Mouse (Mus musculus): ENCODE results near the gene Olfr671. TPM values are rescaled to one million over a fixed set of nuclear protein-coding genes. Genes with fewer than 3 reads are reported as not detected.
"Not testable (repeated sequence)": the region's sequence is repeated elsewhere in the genome, so short reads cannot be mapped to it uniquely, and the experiment has no call there.

Olfr671 gene
- not detected in 2 replicates for polyA plus RNA-seq (2016; fragmentation: Nextera tagmentation; extraction: Ambion mirVana)

DNA sequence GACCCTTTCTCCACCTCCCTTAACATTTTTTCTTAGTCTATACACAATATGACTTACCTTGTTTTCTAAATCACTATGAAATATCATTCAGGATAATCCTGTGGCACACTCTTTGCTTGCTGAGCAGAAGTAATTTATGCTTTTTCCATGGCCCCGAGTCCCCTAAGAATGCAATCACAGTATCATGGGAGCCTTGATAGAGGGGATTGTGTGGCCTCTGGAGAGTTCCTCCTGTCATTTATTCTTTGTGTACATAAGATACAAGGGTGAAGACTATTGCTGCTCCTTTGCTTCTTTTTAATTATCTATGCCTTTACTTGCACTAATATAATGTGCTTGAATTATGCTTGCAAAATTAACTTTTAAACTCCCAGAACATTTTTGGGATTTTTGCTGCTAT lies at the start of gene Olfr671:
Olfr671 (minus strand) TSS at position 101 of the 400 bp plus-strand sequence.
- Histone ChIP-seq H3K4me1 (no peaks in the 10 kb centered on the region), H3K4me3 (no peak within 1 kb of the TSS), H3K36me3 (no peaks in the 10 kb centered on the region), H3K9me3 (no peaks in the 10 kb centered on the region), H3K27ac (no peak within 1 kb of the TSS), H3K27me3 (ENCODE audit: insufficient read depth, poor library complexity, severe bottlenecking) (no peaks in the 10 kb centered on the region)
- WGBS = 70% methylated on average over 1 of the region's 1 CpGs
- DNase-seq (ENCODE audit: low spot score) = no peak

DNA sequence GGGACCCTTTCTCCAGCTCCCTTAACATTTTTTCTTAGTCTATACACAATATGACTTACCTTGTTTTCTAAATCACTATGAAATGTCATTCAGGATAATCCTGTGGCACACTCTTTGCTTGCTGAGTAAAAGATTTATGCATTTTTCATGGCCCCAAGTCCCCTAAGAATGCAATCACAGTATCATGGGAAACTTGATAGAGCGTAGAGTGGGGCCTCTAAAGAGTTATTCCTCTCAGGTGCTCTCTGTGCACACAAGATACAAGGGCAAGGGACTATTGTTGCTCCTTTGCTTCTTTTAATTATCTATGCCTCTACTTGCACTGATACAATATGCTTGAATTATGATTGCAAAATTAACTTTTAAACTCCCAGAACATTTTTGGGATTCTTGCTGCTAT lies 49.4 kb upstream of the Olfr671 start, which contains the start of gene Olfr675:
Olfr675 (minus strand) TSS at position 101 of the 400 bp plus-strand sequence.
- 89% methylated on average over 1 of the region's 1 CpGs for WGBS
- no peaks in the 10 kb centered on the region for H3K27me3 ChIP-seq (ENCODE audit: insufficient read depth, poor library complexity, severe bottlenecking)
- no peak within 1 kb of the TSS for H3K27ac ChIP-seq
- no peak within 1 kb of the TSS for H3K4me3 ChIP-seq
- no peak for DNase-seq (ENCODE audit: low spot score)
- H3K36me3 ChIP-seq = no peaks in the 10 kb centered on the region
- H3K4me1 ChIP-seq = no peaks in the 10 kb centered on the region
- H3K9me3 ChIP-seq = no peaks in the 10 kb centered on the region

DNA sequence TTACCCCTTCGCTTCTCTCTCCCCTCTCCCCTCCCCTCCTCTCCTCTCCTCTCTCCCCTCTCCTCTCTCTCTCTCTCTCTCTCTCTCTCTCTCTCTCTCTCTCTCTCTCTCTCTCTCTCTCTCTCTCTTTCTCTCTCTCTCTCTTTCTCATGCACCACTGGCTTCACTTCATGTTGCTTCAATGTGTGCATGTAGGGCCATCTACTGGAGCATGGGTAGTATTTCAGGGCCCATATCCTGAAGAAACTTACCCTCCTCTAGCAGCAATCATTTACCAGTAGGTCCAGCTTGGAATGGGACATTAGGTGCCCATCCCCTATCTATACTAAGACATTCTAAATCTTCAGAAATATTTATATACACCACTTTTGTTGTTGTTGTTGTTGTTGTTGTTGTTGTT lies 43.6 kb upstream of the Olfr671 start:
- Histone ChIP-seq H3K27me3 (ENCODE audit: insufficient read depth, poor library complexity, severe bottlenecking) (no peaks in the 10 kb centered on the region), H3K27ac (no peak overlapping the region), H3K36me3 (no peaks in the 10 kb centered on the region), H3K4me1 (no peaks in the 10 kb centered on the region), H3K4me3 (no peak overlapping the region), H3K9me3 (no peaks in the 10 kb centered on the region)
- 42% methylated on average over 1 of the region's 1 CpGs for WGBS
- no peak for DNase-seq (ENCODE audit: low spot score)

DNA sequence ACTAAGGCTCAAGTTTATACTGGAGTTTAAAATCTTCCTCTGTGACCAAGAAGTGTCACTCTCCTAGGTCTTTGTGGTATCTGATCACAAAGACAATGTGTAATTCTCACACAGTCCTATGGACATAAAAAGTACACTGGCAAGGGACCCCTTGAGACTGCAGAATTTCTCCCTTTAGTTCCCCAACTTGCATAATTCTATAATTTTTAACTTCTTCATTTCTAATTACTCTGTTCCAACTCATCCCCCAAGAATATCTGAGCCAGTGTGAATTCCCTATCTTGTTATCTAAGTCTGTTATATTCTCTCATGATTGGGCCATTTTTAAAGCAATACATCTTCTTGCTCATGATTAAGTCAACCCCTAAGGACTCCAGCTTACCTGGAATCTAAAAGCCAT lies 23.0 kb upstream of the Olfr671 start, which contains the start of gene Olfr672:
Olfr672 (minus strand) TSS at position 101 of the 400 bp plus-strand sequence.
- DNase-seq (ENCODE audit: low spot score) = no peak
- no peaks in the 10 kb centered on the region for H3K36me3 ChIP-seq
- H3K4me3 ChIP-seq = no peak within 1 kb of the TSS
- H3K27ac ChIP-seq = no peak within 1 kb of the TSS
- H3K9me3 ChIP-seq = no peaks in the 10 kb centered on the region
- no peaks in the 10 kb centered on the region for H3K4me1 ChIP-seq
- no peaks in the 10 kb centered on the region for H3K27me3 ChIP-seq (ENCODE audit: insufficient read depth, poor library complexity, severe bottlenecking)

DNA sequence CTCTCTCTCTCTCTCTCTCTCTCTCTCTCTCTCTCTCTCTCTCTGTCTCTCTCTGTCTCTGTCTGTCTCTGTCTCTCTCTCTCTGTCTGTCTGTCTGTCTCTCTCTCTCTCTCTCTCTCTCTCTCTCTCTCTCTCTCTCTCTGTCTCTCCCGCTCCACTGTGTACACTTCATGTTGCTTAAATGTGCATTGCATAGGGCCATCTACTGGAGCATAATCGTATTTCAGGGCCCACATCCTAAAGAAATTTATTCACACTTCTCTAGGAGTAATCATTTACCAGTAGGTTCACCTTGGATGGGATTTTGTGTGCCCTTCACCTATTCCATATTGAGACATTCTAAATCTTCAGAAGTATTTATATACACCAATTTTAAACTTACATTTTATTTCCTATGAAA lies 6.4 kb downstream of the Olfr671 start:
- not testable (repeated sequence) for DNase-seq (ENCODE audit: low spot score); H3K4me3 ChIP-seq; H3K27ac ChIP-seq; H3K9me3 ChIP-seq; H3K27me3 ChIP-seq (ENCODE audit: insufficient read depth, poor library complexity, severe bottlenecking); H3K36me3 ChIP-seq; H3K4me1 ChIP-seq
- 72% methylated on average over 2 of the region's 2 CpGs for WGBS

DNA sequence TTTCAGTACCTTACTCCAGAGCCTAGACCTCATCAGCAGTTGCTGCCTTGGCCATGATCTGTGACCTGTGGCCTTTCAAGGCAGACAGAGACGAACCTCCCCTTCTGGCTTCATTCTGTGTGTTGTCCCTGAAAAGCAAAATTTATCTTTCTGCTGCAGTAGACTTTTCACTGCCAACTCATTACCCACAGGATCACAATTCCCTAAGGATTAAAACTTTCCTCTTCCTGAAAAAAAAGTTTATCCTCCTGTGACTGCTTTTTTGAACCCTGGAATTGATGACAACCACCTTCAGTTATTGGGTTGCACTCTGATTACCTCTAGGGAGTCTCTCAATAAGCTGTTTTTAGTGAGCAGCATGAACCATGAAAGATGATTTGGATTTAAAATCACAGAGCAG lies 16.4 kb downstream of the Olfr671 start, which contains the start of gene Olfr670:
Olfr670 (minus strand) TSS at position 101 of the 400 bp plus-strand sequence.
- 59% methylated on average over 1 of the region's 1 CpGs for WGBS
- H3K36me3 ChIP-seq = no peaks in the 10 kb centered on the region

DNA sequence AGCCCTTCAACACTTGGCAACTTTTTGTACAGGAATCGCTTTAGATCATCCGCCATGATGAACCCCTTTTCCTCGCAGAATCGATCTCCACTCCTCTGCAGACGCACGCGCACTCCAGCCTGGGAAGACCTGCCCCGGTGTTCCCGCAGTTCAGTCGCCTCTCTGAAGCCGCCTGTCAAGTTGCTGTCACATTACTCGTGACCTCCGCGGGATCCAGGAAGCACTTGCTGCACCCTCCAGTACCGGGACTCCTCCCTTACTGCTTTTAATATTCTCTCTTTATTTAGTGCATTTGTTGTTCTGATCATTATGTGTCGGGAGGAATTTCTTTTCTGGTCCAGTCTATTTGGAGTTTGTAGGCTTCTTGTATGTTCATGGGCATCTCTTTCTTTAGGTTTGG lies 28.7 kb downstream of the Olfr671 start:
- H3K4me1 ChIP-seq; H3K36me3 ChIP-seq; H3K27me3 ChIP-seq (ENCODE audit: insufficient read depth, poor library complexity, severe bottlenecking); H3K27ac ChIP-seq; DNase-seq (ENCODE audit: low spot score); H3K4me3 ChIP-seq; H3K9me3 ChIP-seq: not testable (repeated sequence)
- 94% methylated on average over 16 of the region's 16 CpGs for WGBS

More for the DNA sequence above, 16.4 kb downstream of the Olfr671 start, which contains the start of gene Olfr670:
- DNase-seq (ENCODE audit: low spot score) = no peak
- H3K4me1 ChIP-seq = no peaks in the 10 kb centered on the region
- H3K27ac ChIP-seq = no peak within 1 kb of the TSS
- H3K4me3 ChIP-seq = no peak within 1 kb of the TSS
- no peaks in the 10 kb centered on the region for H3K27me3 ChIP-seq (ENCODE audit: insufficient read depth, poor library complexity, severe bottlenecking)
- no peaks in the 10 kb centered on the region for H3K9me3 ChIP-seq

DNA sequence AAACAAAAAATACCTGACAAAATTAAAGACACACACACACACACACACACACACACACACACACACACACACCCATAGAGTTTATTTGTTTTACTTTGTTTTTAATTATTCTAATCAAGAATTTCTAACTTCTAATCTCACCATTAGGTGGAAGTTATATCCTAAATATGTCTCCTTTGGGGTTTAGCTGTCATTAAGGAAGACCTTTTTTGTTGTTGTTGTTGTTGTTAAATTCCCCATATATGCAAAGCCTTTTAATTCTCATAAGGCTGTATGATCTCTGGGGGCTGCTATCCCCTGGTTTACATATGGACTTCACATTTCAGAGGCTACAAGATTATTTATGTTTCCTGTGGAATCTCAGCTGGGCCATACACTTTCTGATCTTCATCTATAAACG lies 45.0 kb downstream of the Olfr671 start, which contains the start of gene Olfr669:
Olfr669 (plus strand) TSS at position 301 of the 400 bp plus-strand sequence.
- H3K27me3 ChIP-seq (ENCODE audit: insufficient read depth, poor library complexity, severe bottlenecking) = no peaks in the 10 kb centered on the region
- H3K27ac ChIP-seq = no peak within 1 kb of the TSS
- no peak for DNase-seq (ENCODE audit: low spot score)
- 88% methylated on average over 1 of the region's 1 CpGs for WGBS
- H3K4me1 ChIP-seq = no peaks in the 10 kb centered on the region
- no peak within 1 kb of the TSS for H3K4me3 ChIP-seq
- H3K36me3 ChIP-seq = no peaks in the 10 kb centered on the region
- no peaks in the 10 kb centered on the region for H3K9me3 ChIP-seq

DNA sequence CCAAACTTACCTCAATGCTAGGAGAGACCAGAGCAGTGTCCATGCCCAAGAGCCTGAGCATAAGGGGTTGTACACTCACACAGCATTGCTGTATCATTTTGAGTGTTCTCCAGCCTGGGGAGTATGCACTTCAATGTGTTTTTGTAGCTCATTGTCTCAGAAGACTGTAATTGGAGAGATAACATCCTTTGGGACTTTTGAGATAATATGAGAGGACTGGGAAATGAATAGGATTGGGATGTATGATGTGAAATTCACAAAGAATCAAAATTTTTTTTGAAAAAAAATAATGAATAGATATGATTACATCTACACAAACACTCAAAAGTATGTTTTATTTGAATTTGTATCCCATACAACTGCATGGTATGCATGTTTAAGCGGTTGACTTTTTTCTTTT lies 51.0 kb downstream of the Olfr671 start, which contains the start of gene Olfr668:
Olfr668 (minus strand) TSS at position 101 of the 400 bp plus-strand sequence.
- no peak for DNase-seq (ENCODE audit: low spot score)
- WGBS = 60% methylated on average over 1 of the region's 1 CpGs
- no peaks in the 10 kb centered on the region for H3K36me3 ChIP-seq
- no peak within 1 kb of the TSS for H3K4me3 ChIP-seq
- no peaks in the 10 kb centered on the region for H3K27me3 ChIP-seq (ENCODE audit: insufficient read depth, poor library complexity, severe bottlenecking)
- no peak within 1 kb of the TSS for H3K27ac ChIP-seq
- no peaks in the 10 kb centered on the region for H3K4me1 ChIP-seq
- no peaks in the 10 kb centered on the region for H3K9me3 ChIP-seq

Other genes with a start within 250 kb of the Olfr671 start
- not detected in 2 replicates for gene Usp17le, start 201.7 kb downstream of the Olfr671 start, polyA plus RNA-seq (2016; fragmentation: Nextera tagmentation; extraction: Ambion mirVana)
- not detected in 2 replicates for gene Usp17lb, start 136.5 kb downstream of the Olfr671 start, polyA plus RNA-seq (2016; fragmentation: Nextera tagmentation; extraction: Ambion mirVana)
- gene Usp17la, start 122.1 kb downstream of the Olfr671 start, polyA plus RNA-seq (2016; fragmentation: Nextera tagmentation; extraction: Ambion mirVana) = not detected in 2 replicates
- not detected in 2 replicates for gene Olfr665, start 101.1 kb downstream of the Olfr671 start, polyA plus RNA-seq (2016; fragmentation: Nextera tagmentation; extraction: Ambion mirVana)
- not detected in 2 replicates for gene Olfr666, start 83.2 kb downstream of the Olfr671 start, polyA plus RNA-seq (2016; fragmentation: Nextera tagmentation; extraction: Ambion mirVana)
- gene Olfr667, start 57.6 kb downstream of the Olfr671 start, polyA plus RNA-seq (2016; fragmentation: Nextera tagmentation; extraction: Ambion mirVana) = not detected in 2 replicates
- not detected in 2 replicates for gene Olfr668, start 51.1 kb downstream of the Olfr671 start, polyA plus RNA-seq (2016; fragmentation: Nextera tagmentation; extraction: Ambion mirVana)
- not detected in 2 replicates for gene Olfr669, start 44.9 kb downstream of the Olfr671 start, polyA plus RNA-seq (2016; fragmentation: Nextera tagmentation; extraction: Ambion mirVana)
- not detected in 2 replicates for gene Olfr670, start 16.5 kb downstream of the Olfr671 start, polyA plus RNA-seq (2016; fragmentation: Nextera tagmentation; extraction: Ambion mirVana)
- not detected in 2 replicates for gene Olfr672, start 22.9 kb upstream of the Olfr671 start, polyA plus RNA-seq (2016; fragmentation: Nextera tagmentation; extraction: Ambion mirVana)
- not detected in 2 replicates for gene Olfr675, start 49.3 kb upstream of the Olfr671 start, polyA plus RNA-seq (2016; fragmentation: Nextera tagmentation; extraction: Ambion mirVana)
- gene Olfr676, start 53.6 kb upstream of the Olfr671 start, polyA plus RNA-seq (2016; fragmentation: Nextera tagmentation; extraction: Ambion mirVana) = not detected in 2 replicates
- not detected in 2 replicates for gene Olfr677, start 72.2 kb upstream of the Olfr671 start, polyA plus RNA-seq (2016; fragmentation: Nextera tagmentation; extraction: Ambion mirVana)
- not detected in 2 replicates for gene Olfr678, start 85.3 kb upstream of the Olfr671 start, polyA plus RNA-seq (2016; fragmentation: Nextera tagmentation; extraction: Ambion mirVana)
- not detected in 2 replicates for gene Olfr679, start 102.1 kb upstream of the Olfr671 start, polyA plus RNA-seq (2016; fragmentation: Nextera tagmentation; extraction: Ambion mirVana)
- not detected in 2 replicates for gene Olfr680-ps1, start 113.7 kb upstream of the Olfr671 start, polyA plus RNA-seq (2016; fragmentation: Nextera tagmentation; extraction: Ambion mirVana)
- gene Olfr681, start 137.7 kb upstream of the Olfr671 start, polyA plus RNA-seq (2016; fragmentation: Nextera tagmentation; extraction: Ambion mirVana) = not detected in 2 replicates
- not detected in 2 replicates for gene Olfr683, start 167.9 kb upstream of the Olfr671 start, polyA plus RNA-seq (2016; fragmentation: Nextera tagmentation; extraction: Ambion mirVana)
- gene Olfr684, start 184.5 kb upstream of the Olfr671 start, polyA plus RNA-seq (2016; fragmentation: Nextera tagmentation; extraction: Ambion mirVana) = not detected in 2 replicates
- not detected in 2 replicates for gene Olfr685, start 206.9 kb upstream of the Olfr671 start, polyA plus RNA-seq (2016; fragmentation: Nextera tagmentation; extraction: Ambion mirVana)
- gene Olfr686, start 228.4 kb upstream of the Olfr671 start, polyA plus RNA-seq (2016; fragmentation: Nextera tagmentation; extraction: Ambion mirVana) = not detected in 2 replicates

All from heart, embryonic 10.5 days (tissue).